Mouse (Mus musculus): ENCODE measurements around the gene 2010300C02Rik. TPM values are rescaled to one million over a fixed set of nuclear protein-coding genes. Genes with fewer than 3 reads are reported as not detected.

2010300C02Rik gene
- polyA plus RNA-seq, 1 experiment: 15.3 TPM

GRCm38 (mm10) chr1:37565396-37565795, 154.5 kb downstream of the 2010300C02Rik start:
- Histone ChIP-seq H3K4me1 (ENCODE audit: control insufficient read depth, insufficient read depth, insufficient read length, low read length) (peaks cover 26% of the 10 kb centered on the region), H3K27ac (ENCODE audit: insufficient read depth, low read depth, low read length) (no peak overlapping the region), H3K27me3 (ENCODE audit: control insufficient read depth, insufficient read depth, low read length) (no peaks in the 10 kb centered on the region), H3K36me3 (ENCODE audit: control insufficient read depth, insufficient read depth, low read length) (no peaks in the 10 kb centered on the region), H3K4me3 (ENCODE audit: low read depth, low read length) (no peak overlapping the region)
- 80% methylated on average over 6 of the region's 6 CpGs for WGBS
- TF ChIP-seq POLR2A (IDR thresholded peaks at IDR 0.05; ENCODE audit: low read depth, low read length) (no peak), CTCF (IDR thresholded peaks at IDR 0.05; ENCODE audit: extremely low read depth, insufficient read length, insufficient replicate concordance, low read depth, low read length) (no peak)

DNA sequence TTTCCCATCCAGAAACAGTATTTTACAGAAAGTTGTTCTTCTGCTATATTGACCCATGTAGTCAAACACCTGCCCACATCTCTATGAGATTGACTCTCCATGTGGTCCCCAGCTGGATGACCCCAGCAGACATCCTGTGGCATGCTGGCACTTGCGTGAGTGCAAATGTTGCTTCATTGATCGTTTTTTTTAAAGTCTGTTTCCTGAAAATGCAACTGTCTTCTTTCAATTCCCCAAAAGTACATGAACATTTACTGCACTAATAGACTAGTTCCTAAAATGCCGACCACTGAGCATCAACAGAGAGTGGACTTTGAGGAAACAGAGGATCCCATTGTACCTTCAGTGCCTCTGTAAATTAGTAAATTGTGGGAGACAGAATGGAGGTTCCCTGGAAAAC, 157.9 kb downstream of the 2010300C02Rik start:
- no peak for TF ChIP-seq POLR2A (IDR thresholded peaks at IDR 0.05; ENCODE audit: low read depth, low read length)
- TF ChIP-seq CTCF (IDR thresholded peaks at IDR 0.05; ENCODE audit: extremely low read depth, insufficient read length, insufficient replicate concordance, low read depth, low read length): no peak
- H3K36me3 ChIP-seq (ENCODE audit: control insufficient read depth, insufficient read depth, low read length): no peaks in the 10 kb centered on the region
- 78% methylated on average over 3 of the region's 3 CpGs for WGBS
- H3K27me3 ChIP-seq (ENCODE audit: control insufficient read depth, insufficient read depth, low read length): no peaks in the 10 kb centered on the region
- H3K4me1 ChIP-seq (ENCODE audit: control insufficient read depth, insufficient read depth, insufficient read length, low read length): peaks cover 14% of the 10 kb centered on the region
- no peak overlapping the region for H3K27ac ChIP-seq (ENCODE audit: insufficient read depth, low read depth, low read length)
- H3K4me3 ChIP-seq (ENCODE audit: low read depth, low read length): no peak overlapping the region

Other genes starting within 250 kb of the 2010300C02Rik start
- gene Mgat4a, start 179.1 kb downstream of the 2010300C02Rik start, polyA plus RNA-seq (2012; rRNA removed): 21.6 and 53.3 TPM in 2 replicates
- gene Tsga10, start 146.3 kb upstream of the 2010300C02Rik start, polyA plus RNA-seq (2012; rRNA removed): 0.10 TPM in 1 of 2 replicates, not detected in the other
- gene Lipt1, start 151.7 kb upstream of the 2010300C02Rik start, polyA plus RNA-seq (2012; rRNA removed): 0.37 and 0.62 TPM in 2 replicates
- 1.2 and 2.5 TPM in 2 replicates for gene Mitd1, start 170.3 kb upstream of the 2010300C02Rik start, polyA plus RNA-seq (2012; rRNA removed)
- gene Mrpl30, start 170.4 kb upstream of the 2010300C02Rik start, polyA plus RNA-seq (2012; rRNA removed): 16.0 and 25.2 TPM in 2 replicates
- not detected in 2 replicates for gene Lyg2, start 196.4 kb upstream of the 2010300C02Rik start, polyA plus RNA-seq (2012; rRNA removed)
- gene Lyg1, start 237.7 kb upstream of the 2010300C02Rik start, polyA plus RNA-seq (2012; rRNA removed): not detected in 2 replicates